Mouse (Mus musculus) myocyte (in vitro differentiated cells): ENCODE measurements around the gene Cntnap5b. TPM values are rescaled to one million over a fixed set of nuclear protein-coding genes. Genes with fewer than 3 reads are reported as not detected.

ENCODE experiments used
- H3K27me3 ChIP-seq: one replicate; pipeline ENCODE4 v1.6.1; 2011; ENCODE audit not compliant: control insufficient read depth, insufficient read depth, insufficient read length
- H3K36me3 ChIP-seq: one replicate; pipeline ENCODE4 v1.6.1; 2011; ENCODE audit not compliant: control insufficient read depth, insufficient read depth
- H3K4me2 ChIP-seq: one replicate; pipeline ENCODE4 v1.6.1; 2011; ENCODE audit warnings: low read depth, control low read depth
- H3K4me3 ChIP-seq: one replicate; pipeline ENCODE4 v1.5.1; 2011; ENCODE audit warnings: mild to moderate bottlenecking, control low read depth, moderate library complexity
- H3K79me2 ChIP-seq: one replicate; pipeline ENCODE4 v1.6.1; 2011; ENCODE audit not compliant: control insufficient read depth, insufficient read depth
- H3ac ChIP-seq: one replicate; pipeline ENCODE4 v1.6.1; 2011; ENCODE audit not compliant: control insufficient read depth, insufficient read length
- CEBPB ChIP-seq: IDR thresholded peaks from 2 replicates; pipeline ENCODE4 v1.6.1; 2011; ENCODE audit warnings: mild to moderate bottlenecking, moderate library complexity; ENCODE audit not compliant: poor library complexity, insufficient read depth, severe bottlenecking
- E2F4 ChIP-seq: IDR thresholded peaks from one replicate; pipeline ENCODE4 v1.6.1; 2011; ENCODE audit warnings: mild to moderate bottlenecking, control low read depth, moderate library complexity; ENCODE audit not compliant: insufficient read depth
- MAX ChIP-seq: IDR thresholded peaks from one replicate; pipeline ENCODE4 v1.6.1; 2011; ENCODE audit warnings: low read depth, mild to moderate bottlenecking, control low read depth
- MYOD1 ChIP-seq, 3 experiments: IDR thresholded peaks; one replicate each; pipeline ENCODE4 v1.6.1; 2011; ENCODE audit warnings: control low read depth in 2 of 3, low read depth in 2 of 3, mild to moderate bottlenecking in 2 of 3, moderate library complexity in 1 of 3; ENCODE audit not compliant: insufficient read length in 2 of 3, control insufficient read depth in 1 of 3
- MYOG ChIP-seq, 3 experiments: IDR thresholded peaks; one replicate each; pipeline ENCODE4 v1.6.1; 2011; ENCODE audit warnings: control low read depth in 2 of 3, low read depth in 2 of 3, mild to moderate bottlenecking in 2 of 3; ENCODE audit not compliant: insufficient read length in 2 of 3, control insufficient read depth in 1 of 3, insufficient read depth in 1 of 3
- POLR2A ChIP-seq: IDR thresholded peaks from one replicate; pipeline ENCODE4 v1.6.1; 2011; ENCODE audit warnings: low read depth, mild to moderate bottlenecking, control low read depth, moderate library complexity; ENCODE audit not compliant: insufficient read length
- POLR2AphosphoS2 ChIP-seq: IDR thresholded peaks from one replicate; pipeline ENCODE4 v1.6.1; 2011; ENCODE audit warnings: low read depth, control low read depth; ENCODE audit not compliant: insufficient read length
- REST ChIP-seq: IDR thresholded peaks from one replicate; pipeline ENCODE4 v1.6.1; 2011; ENCODE audit warnings: mild to moderate bottlenecking, control low read depth, moderate library complexity; ENCODE audit not compliant: insufficient read depth, insufficient read length
- SRF ChIP-seq: IDR thresholded peaks from one replicate; pipeline ENCODE4 v1.6.1; 2011; ENCODE audit warnings: low read depth; ENCODE audit not compliant: control insufficient read depth, insufficient read length
- TCF12 ChIP-seq: IDR thresholded peaks from one replicate; pipeline ENCODE4 v1.6.1; 2011; ENCODE audit warnings: mild to moderate bottlenecking, control low read depth; ENCODE audit not compliant: poor library complexity, insufficient read depth, severe bottlenecking
- TCF3 ChIP-seq: IDR thresholded peaks from one replicate; pipeline ENCODE4 v1.6.1; 2011; ENCODE audit warnings: low read depth, control low read depth; ENCODE audit not compliant: insufficient read length
- USF1 ChIP-seq: IDR thresholded peaks from one replicate; pipeline ENCODE4 v1.6.1; 2011; ENCODE audit warnings: low read depth, mild to moderate bottlenecking, control low read depth, moderate library complexity
- polyA plus RNA-seq: library from polyadenylated mRNA; unstranded; fragments of >200 nt; fragmentation: generic; extraction: Trizol; gene quantifications from one replicate; pipeline ENCODE4 v1.2.1, GENCODE M21; 2012; ENCODE audit warnings: missing spikeins

The Cntnap5b gene
- polyA plus RNA-seq, 1 experiment, result not detected

- Histone ChIP-seq H3K4me3 (no peak overlapping the region), H3ac (no peak overlapping the region), H3K79me2 (no peaks in the 10 kb centered on the region), H3K27me3 (no peaks in the 10 kb centered on the region), H3K4me2 (no peak overlapping the region), H3K36me3 (no peaks in the 10 kb centered on the region)
- no peak for TF ChIP-seq REST
- TF ChIP-seq CEBPB, result no peak
- TF ChIP-seq POLR2AphosphoS2, result no peak
- TF ChIP-seq POLR2A, result no peak
- TF ChIP-seq MYOD1 (IDR thresholded peaks at IDR 0.05; ENCODE audit: control insufficient read depth in 1 of 3, insufficient read length in 2 of 3, low read depth in 2 of 3), result no peak
- TF ChIP-seq E2F4, result no peak
- no peak for TF ChIP-seq MYOG (IDR thresholded peaks at IDR 0.05; ENCODE audit: control insufficient read depth in 1 of 3, insufficient read depth in 1 of 3, insufficient read length in 2 of 3, low read depth in 2 of 3)
- no peak for TF ChIP-seq TCF3
- TF ChIP-seq SRF, result no peak
- TF ChIP-seq MAX, result no peak
- no peak for TF ChIP-seq TCF12
- no peak for TF ChIP-seq USF1
Measured at GRCm38 (mm10) chr1:99872344-99872743, 99.8 kb downstream of the Cntnap5b start.

GRCm38 (mm10) chr1:99907774-99908173 lies 135.2 kb downstream of the Cntnap5b start:
- no peak overlapping the region for H3K4me2 ChIP-seq
- no peak overlapping the region for H3ac ChIP-seq
- no peak for TF ChIP-seq SRF
- TF ChIP-seq MYOD1 (IDR thresholded peaks at IDR 0.05; ENCODE audit: control insufficient read depth in 1 of 3, insufficient read length in 2 of 3, low read depth in 2 of 3), result no peak
- no peak for TF ChIP-seq MAX
- TF ChIP-seq POLR2AphosphoS2, result no peak
- no peak for TF ChIP-seq CEBPB
- no peak for TF ChIP-seq E2F4
- TF ChIP-seq REST, result no peak
- TF ChIP-seq USF1, result no peak
- TF ChIP-seq POLR2A, result no peak
- TF ChIP-seq TCF3, result no peak
- TF ChIP-seq MYOG (IDR thresholded peaks at IDR 0.05; ENCODE audit: control insufficient read depth in 1 of 3, insufficient read depth in 1 of 3, insufficient read length in 2 of 3, low read depth in 2 of 3), result no peak
- TF ChIP-seq TCF12, result no peak
- H3K36me3 ChIP-seq, result no peaks in the 10 kb centered on the region
- no peaks in the 10 kb centered on the region for H3K79me2 ChIP-seq
- no peak overlapping the region for H3K4me3 ChIP-seq
- H3K27me3 ChIP-seq, result no peaks in the 10 kb centered on the region

- Histone ChIP-seq H3K4me2 (no peak overlapping the region), H3K27me3 (no peaks in the 10 kb centered on the region), H3K4me3 (no peak overlapping the region), H3K79me2 (no peaks in the 10 kb centered on the region), H3K36me3 (no peaks in the 10 kb centered on the region), H3ac (no peak overlapping the region)
- TF ChIP-seq TCF12 (no peak), REST (no peak), TCF3 (no peak), USF1 (no peak), MYOG (IDR thresholded peaks at IDR 0.05; ENCODE audit: control insufficient read depth in 1 of 3, insufficient read depth in 1 of 3, insufficient read length in 2 of 3, low read depth in 2 of 3) (no peak), E2F4 (no peak), POLR2AphosphoS2 (no peak), MAX (no peak), SRF (no peak), MYOD1 (IDR thresholded peaks at IDR 0.05; ENCODE audit: control insufficient read depth in 1 of 3, insufficient read length in 2 of 3, low read depth in 2 of 3) (no peak), CEBPB (no peak), POLR2A (no peak)
Measured at GRCm38 (mm10) chr1:99943515-99943914, 170.9 kb downstream of the Cntnap5b start.

GRCm38 (mm10) chr1:99959428-99959987 lies 186.9 kb downstream of the Cntnap5b start:
- no peaks in the 10 kb centered on the region for H3K36me3 ChIP-seq
- no peaks in the 10 kb centered on the region for H3K79me2 ChIP-seq
- H3K4me2 ChIP-seq, result no peak overlapping the region
- H3K4me3 ChIP-seq, result no peak overlapping the region
- TF ChIP-seq TCF12 (no peak), MYOG (IDR thresholded peaks at IDR 0.05; ENCODE audit: control insufficient read depth in 1 of 3, insufficient read depth in 1 of 3, insufficient read length in 2 of 3, low read depth in 2 of 3) (no peak), TCF3 (no peak), REST (no peak), MYOD1 (IDR thresholded peaks at IDR 0.05; ENCODE audit: control insufficient read depth in 1 of 3, insufficient read length in 2 of 3, low read depth in 2 of 3) (no peak)
- no peak overlapping the region for H3ac ChIP-seq
- no peaks in the 10 kb centered on the region for H3K27me3 ChIP-seq
